Mouse (Mus musculus): Measurements from ENCODE around the gene Dxo.
"Not testable (repeated sequence)": the region's sequence is repeated elsewhere in the genome, so short reads cannot be mapped to it uniquely, and the experiment has no call there.

DNA sequence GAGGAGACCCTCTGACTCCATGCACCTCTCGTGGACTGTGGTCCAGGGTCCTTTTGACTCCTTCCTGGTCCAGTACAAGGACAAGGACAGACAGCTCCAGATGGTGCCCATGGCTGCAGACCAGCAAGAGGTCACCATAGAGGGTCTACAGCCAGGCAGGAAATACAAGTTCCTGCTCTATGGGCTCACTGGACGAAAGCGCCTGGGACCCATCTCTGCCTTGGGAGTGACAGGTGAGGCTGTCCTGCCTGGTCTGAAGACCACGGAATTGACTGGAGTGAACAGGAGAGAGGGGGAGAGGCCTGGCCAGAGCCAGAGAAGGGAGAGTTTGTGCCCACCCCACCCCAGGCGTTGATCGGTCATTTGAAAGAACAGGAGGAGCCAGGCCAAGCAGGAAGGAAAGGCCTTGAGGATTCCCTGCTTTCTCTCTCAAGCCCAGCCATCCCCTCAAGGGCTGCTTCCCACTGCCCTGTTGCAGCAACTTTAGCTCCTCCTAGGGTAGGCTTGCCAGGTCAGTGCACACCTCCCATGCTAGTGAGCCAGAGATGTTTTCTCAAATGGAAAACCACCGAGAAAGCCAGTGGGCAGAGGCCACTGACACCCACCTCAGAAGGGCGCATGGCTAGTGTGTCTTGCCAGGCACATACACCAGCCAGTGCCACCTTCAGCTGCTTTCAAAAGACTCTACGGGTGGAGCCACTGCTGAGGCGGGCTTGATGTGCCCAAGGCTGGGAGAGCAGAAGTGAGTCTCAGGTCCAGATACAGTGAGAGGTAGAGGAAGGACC is 39.4 kb upstream of the Dxo start:
- not testable (repeated sequence) for TF ChIP-seq GATA1 (IDR thresholded peaks at IDR 0.05; ENCODE audit: borderline replicate concordance, low read length); FLI1 (IDR thresholded peaks at IDR 0.05; ENCODE audit: low read length)

Measured in megakaryocyte, embryonic 14.5 days (primary cell).